Mouse (Mus musculus) heart, adult 18-20 months (tissue): ENCODE measurements around the gene Cyp4f14. TPM values are rescaled to one million over a fixed set of nuclear protein-coding genes. Genes with fewer than 3 reads are reported as not detected.

Source experiments
- DNase-seq, 2 experiments: peaks; one replicate each; pipeline ENCODE4 v3.0.0; 2021 to 2022; ENCODE audit warnings: mixed read lengths in 1 of 2
- long read RNA-seq, 2 experiments: library from polyadenylated mRNA; stranded (forward); transcript quantifications; one replicate each; pipeline ENCODE4 v2.0.0; 2021
- total RNA-seq, 2 experiments: library from RNA; stranded (reverse); gene quantifications; 2 replicates each; pipeline ENCODE4 v1.2.3; 2021

Gene Cyp4f14
- total RNA-seq, result under 1 TPM in 1 of 2 experiments, not detected in 1; 0.22 TPM
- long read RNA-seq, experiment 1, result 0 reads
- long read RNA-seq, experiment 2, result 0 reads

GRCm38 (mm10) chr17:32917131-32917530 lies at the start of gene Cyp4f14:
Cyp4f14 (minus strand) TSS chr17:32917342.
- peak; percentile 33 to 47 for DNase-seq

- DNase-seq, result peak; percentile 96 to 97
These were observed 48.6 kb upstream of the Cyp4f14 start, which contains the start of gene Zfp472 for GRCm38 (mm10) chr17:32965623-32966290. Zfp472 (plus strand) TSS chr17:32965814.

- no peak for DNase-seq
These were observed 48.1 kb upstream of the Cyp4f14 start for GRCm38 (mm10) chr17:32965253-32965622.

- DNase-seq, result peak; percentile 82 to 93
These were observed 34.3 kb upstream of the Cyp4f14 start for GRCm38 (mm10) chr17:32951441-32951840.

GRCm38 (mm10) chr17:32951006-32951405 lies 33.9 kb upstream of the Cyp4f14 start:
- DNase-seq, result peak in 1 of 2 experiments; percentile 7

- no peak for DNase-seq
These were observed 33.0 kb upstream of the Cyp4f14 start for GRCm38 (mm10) chr17:32950136-32950535.

- peak; percentile 99 to 100 for DNase-seq
These were observed 30.2 kb upstream of the Cyp4f14 start, which contains the start of gene Cyp4f13 for GRCm38 (mm10) chr17:32947215-32947914. Cyp4f13 (minus strand) TSS chr17:32947402.

GRCm38 (mm10) chr17:32946716-32947115 lies 29.6 kb upstream of the Cyp4f14 start:
- peak in 1 of 2 experiments; percentile 20 for DNase-seq

- no peak for DNase-seq
These were observed 27.4 kb upstream of the Cyp4f14 start for GRCm38 (mm10) chr17:32944402-32945035.

- DNase-seq, result peak; percentile 19 to 20
These were observed 26.5 kb upstream of the Cyp4f14 start for GRCm38 (mm10) chr17:32943661-32944060.

- DNase-seq, result no peak
These were observed 22.7 kb upstream of the Cyp4f14 start for GRCm38 (mm10) chr17:32939831-32940230.

GRCm38 (mm10) chr17:32927803-32928202 lies 10.7 kb upstream of the Cyp4f14 start:
- no peak for DNase-seq

GRCm38 (mm10) chr17:32924658-32925312 lies 7.6 kb upstream of the Cyp4f14 start:
- peak; percentile 79 to 86 for DNase-seq

- DNase-seq, result no peak
These were observed 6.5 kb upstream of the Cyp4f14 start for GRCm38 (mm10) chr17:32923681-32924080.

GRCm38 (mm10) chr17:32919123-32919522 lies 2.0 kb upstream of the Cyp4f14 start:
- no peak for DNase-seq

GRCm38 (mm10) chr17:32916075-32916474 lies 1.1 kb downstream of the Cyp4f14 start:
- DNase-seq, result no peak

GRCm38 (mm10) chr17:32906172-32906571 lies 11.0 kb downstream of the Cyp4f14 start:
- no peak for DNase-seq

- peak; percentile 27 to 66 for DNase-seq
These were observed 11.9 kb downstream of the Cyp4f14 start for GRCm38 (mm10) chr17:32905239-32905638.

- no peak for DNase-seq
These were observed 12.7 kb downstream of the Cyp4f14 start for GRCm38 (mm10) chr17:32904414-32904813.

- DNase-seq, result no peak
These were observed 15.2 kb downstream of the Cyp4f14 start for GRCm38 (mm10) chr17:32901751-32902525.

GRCm38 (mm10) chr17:32895421-32895820 lies 21.7 kb downstream of the Cyp4f14 start:
- DNase-seq, result no peak
